Mouse (Mus musculus): ENCODE measurements at regions not wholly inside any gene's neighbourhood (a gene's known extent, or its start where the extent isn't known, plus 50 kb on each side); places are given as distances from the start of the nearest gene placed in this dataset.

DNA sequence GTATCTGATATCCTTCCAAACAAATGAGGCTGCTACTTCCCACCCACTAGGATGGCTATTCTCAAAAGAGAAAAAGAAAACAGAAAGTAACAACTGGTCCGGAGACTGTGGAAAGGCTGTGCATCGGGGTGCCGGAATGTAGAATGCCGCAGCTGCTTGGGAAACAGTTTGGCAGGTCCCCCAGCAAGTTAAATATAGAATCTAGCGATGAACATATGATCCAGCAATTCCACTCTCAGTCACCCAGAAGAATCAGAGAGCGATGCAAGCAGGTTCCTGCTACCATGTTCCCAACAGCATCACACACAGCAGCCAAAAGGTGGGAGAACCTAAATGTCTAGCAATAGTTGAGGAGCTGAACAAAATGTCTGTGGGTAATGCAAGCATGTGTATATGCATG lies 528.3 kb upstream of the Gm19410 start:
- DNase-seq (ENCODE audit: low read depth), result no peak

DNA sequence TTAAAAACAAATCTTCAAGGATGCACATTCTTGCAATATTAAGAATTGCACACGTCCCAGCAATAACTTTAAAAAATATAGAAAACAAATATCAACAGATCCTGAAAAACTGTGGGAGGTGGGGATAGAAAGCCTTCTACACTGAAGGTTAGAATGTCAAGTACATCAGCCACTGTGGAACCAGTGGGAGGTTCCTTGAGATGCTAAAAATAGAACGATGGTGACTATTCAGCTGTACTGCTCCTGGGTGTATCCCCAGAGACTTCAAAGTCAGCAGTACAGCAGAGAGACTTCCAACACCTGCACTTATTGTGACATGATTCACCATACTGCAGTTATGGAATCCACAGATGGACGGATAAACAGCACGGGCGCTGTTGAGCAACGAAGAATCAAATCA lies 524.7 kb upstream of the Gm19410 start:
- DNase-seq (ENCODE audit: low read depth), result no peak

GRCm38 (mm10) chr8:35243555-35243954 lies 522.0 kb upstream of the Gm19410 start:
- DNase-seq (ENCODE audit: low read depth), result no peak

DNA sequence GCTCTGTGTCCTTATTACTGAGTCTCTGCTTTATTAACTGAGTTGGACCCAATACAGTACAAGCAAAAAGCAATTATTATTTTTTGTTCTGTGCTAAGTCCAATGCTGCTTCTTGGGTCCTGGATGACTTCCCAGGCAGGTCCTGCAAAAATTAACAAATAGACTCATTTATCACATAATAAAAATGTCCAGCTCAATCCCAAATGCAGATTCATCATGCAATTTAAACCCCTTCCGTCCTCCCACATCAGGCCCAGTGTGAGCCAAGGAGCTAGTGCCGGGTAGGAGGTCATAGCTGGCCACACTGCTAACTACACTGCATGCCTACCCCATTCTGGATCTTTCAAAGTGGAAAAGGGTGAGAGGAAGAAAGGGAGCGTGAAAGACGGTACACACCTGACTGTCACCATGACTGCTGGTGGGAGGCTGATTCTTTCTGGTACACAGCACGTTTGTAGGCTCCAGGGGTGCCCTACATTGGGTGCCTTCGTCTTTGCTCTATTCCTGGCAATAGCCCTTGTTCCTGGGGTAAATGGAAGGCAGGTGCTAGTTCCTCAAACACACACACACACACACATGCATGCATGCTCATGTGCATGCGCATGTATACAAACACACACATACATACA lies 515.7 kb upstream of the Gm19410 start:
- DNase-seq (ENCODE audit: low read depth), result no peak

DNA sequence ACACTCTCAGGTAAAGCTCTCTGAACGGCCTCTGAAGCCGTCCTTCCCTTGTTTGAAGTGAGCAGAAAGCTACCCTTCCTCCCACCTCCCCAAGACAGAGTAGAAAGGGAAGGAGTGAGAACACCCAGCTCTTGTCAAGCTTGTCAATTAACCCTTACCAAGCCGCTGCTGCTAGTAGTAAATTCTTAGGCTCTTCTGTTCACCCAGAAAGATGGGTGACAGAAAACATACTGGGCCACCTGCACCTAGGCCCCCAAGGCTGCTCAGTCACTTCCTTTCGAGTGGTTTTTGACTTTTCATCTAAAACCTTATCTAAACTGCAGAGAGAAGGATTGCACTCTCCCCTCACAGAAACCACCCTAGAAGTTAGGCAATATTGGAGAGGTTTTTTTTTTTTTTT lies 514.9 kb upstream of the Gm19410 start:
- DNase-seq (ENCODE audit: low read depth), result peak; percentile 22

GRCm38 (mm10) chr8:35253946-35254345 lies 511.6 kb upstream of the Gm19410 start:
- DNase-seq (ENCODE audit: low read depth), result no peak

DNA sequence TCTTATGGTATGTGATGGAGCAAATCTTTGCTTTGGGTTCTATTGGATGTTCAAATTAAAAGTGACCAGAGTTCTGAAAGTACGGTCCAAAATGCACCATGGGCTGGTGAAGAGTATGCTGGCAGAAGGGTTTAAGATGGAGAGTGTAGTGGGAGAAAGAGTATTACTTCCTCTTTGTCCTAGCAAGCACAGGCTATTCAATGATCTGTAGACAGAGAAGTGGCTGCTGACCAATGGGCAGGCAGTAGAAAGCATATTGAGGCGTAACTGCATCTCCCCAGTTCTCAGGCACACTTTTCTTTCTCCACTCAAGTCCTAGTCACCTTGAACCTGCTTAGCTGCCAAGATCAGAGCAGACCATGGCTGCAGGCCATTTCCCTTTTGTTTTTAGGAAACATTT lies 510.3 kb upstream of the Gm19410 start:
- no peak for DNase-seq (ENCODE audit: low read depth)

GRCm38 (mm10) chr8:35256958-35257357 lies 508.6 kb upstream of the Gm19410 start:
- DNase-seq (ENCODE audit: low read depth), result no peak

DNA sequence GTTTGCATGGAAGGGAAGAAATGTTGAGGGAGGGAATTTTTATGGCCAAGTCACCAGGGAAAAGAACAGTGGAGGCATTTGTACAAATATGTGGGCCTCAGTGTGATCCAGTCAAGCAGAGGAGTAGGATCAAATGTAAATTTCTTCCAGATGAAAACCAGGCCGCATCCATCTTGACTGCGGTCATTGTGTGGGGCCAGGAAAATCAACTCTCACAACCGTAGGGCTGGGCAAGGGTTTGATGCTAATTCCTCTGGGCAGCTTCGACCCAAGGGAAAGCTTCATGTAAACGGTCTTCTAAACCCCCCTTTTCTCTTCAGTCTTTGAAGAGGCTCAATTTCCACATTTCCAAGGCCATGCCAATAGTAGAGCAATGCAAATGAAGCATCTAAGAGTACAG lies 497.4 kb upstream of the Gm19410 start:
- no peak for DNase-seq (ENCODE audit: low read depth)

DNA sequence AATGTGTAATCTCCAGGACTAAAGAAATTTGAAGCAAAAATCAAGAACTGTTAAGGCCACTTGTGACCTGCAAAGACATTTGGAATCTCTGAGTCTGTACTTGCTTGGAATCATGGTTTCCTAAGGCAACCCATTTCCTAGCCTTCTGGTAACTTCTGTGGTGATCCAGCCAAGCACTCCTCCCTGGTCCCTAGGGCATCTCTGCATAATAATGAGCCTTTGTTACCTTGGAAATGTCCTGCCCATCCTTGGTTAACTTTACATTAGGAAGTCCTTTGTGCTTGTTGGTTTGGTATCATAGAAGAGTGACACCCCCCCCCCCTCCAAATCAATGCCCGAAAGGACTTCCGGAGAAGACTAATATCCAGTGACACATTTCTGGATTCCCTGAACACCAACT lies 496.6 kb upstream of the Gm19410 start:
- DNase-seq (ENCODE audit: low read depth), result no peak

GRCm38 (mm10) chr8:35275972-35276371 lies 489.6 kb upstream of the Gm19410 start:
- DNase-seq (ENCODE audit: low read depth), result no peak

GRCm38 (mm10) chr8:35276460-35276859 lies 489.1 kb upstream of the Gm19410 start:
- no peak for DNase-seq (ENCODE audit: low read depth)

DNA sequence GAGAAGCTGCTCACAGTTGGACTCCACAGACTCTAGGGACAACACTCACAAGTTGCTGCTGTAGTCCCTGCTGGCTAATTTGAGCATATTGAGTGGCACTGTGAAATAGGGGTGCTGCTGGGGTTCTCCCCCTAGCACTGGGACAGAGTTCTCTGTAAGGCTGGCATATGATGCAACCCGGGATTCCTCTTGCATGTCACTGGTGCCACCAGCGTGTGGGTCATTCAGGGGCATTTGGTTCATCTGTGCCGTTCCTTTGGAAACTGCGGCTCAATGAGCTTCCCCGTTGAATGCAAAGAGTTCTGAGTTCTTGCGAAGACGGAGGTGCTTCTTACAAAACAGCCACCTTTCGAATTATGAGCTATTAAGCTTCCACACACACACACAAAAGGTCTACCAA lies 486.6 kb upstream of the Gm19410 start:
- no peak for DNase-seq (ENCODE audit: low read depth)

DNA sequence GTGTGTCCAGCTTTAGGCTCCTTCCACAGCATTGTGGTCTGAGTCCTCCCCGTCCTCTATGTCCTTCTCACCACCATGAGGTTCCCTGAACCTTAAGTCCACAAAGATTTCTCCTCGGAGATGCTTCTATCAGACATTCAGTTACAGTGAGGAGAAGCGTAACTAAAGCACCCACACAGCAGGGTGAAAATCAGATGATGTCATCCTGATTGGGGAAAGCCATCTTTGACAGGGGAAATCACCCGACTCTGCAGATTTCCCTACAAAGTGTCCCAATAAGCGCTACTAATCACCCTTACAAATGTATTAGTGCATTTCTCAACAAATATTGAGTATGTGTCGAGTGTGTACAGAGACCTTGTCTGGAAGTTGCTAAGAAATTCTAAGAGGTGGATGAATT lies 484.8 kb upstream of the Gm19410 start:
- DNase-seq (ENCODE audit: low read depth), result no peak

GRCm38 (mm10) chr8:35283366-35283765 lies 482.2 kb upstream of the Gm19410 start:
- no peak for DNase-seq (ENCODE audit: low read depth)

- DNase-seq (ENCODE audit: low read depth), result no peak
Observed at GRCm38 (mm10) chr8:35289018-35289417, 476.6 kb upstream of the Gm19410 start.

GRCm38 (mm10) chr8:35289967-35290366 lies 475.6 kb upstream of the Gm19410 start:
- DNase-seq (ENCODE audit: low read depth), result no peak

DNA sequence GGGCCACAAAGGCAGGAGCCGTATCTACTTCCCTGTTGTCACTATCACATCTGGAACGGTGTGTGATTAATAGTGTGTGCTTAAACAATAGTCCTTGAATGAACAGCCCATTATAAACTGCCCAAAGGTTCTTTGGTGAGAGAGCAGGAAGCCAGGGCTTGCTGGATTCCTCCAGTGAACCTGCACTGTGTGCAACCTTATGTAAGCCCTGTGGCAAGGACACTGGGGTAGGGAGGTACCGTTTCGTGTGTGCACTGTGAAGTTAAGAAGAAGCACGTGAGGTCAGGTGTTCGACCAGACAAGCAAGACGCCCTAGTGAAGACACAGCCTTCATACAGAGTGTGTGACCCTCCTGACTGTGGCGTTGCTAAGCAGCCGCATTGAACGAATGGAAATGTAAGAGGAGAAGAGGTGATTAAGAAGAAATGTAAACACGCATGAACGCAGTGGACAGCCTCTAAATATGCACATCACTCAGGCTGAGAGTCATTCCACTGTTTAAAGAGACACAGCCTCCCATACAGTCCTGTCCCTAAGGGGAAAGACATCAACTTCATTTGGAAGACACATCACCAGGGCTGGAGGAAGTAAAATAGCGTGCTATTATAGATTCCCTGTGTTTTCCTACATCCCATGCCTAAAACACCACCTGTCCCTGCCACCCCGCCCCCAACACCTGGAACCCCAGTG lies 472.0 kb upstream of the Gm19410 start:
- no peak for DNase-seq (ENCODE audit: low read depth)

GRCm38 (mm10) chr8:35296936-35297335 lies 468.7 kb upstream of the Gm19410 start:
- no peak for DNase-seq (ENCODE audit: low read depth)

- DNase-seq (ENCODE audit: low read depth), result no peak
Observed at GRCm38 (mm10) chr8:35299088-35299487, 466.5 kb upstream of the Gm19410 start.

DNA sequence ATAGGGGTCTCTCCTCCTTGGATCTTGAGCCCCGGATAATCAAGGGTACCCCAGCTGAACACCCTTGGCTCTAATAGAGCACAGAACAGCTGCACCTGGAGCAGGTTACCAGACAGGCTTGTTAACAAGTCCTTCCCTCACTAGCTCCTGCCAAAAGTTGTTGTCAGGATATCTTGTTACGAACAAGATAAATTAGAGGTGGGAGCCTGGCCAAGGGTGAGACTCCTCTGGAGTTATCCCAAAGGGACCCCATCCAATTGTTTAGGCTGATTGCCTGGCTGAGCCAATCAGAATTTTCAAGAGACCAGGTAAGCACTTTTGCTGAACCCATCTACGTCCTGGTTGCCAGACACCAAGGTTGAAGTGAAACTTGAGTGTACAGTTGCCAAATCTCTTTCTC lies 465.2 kb upstream of the Gm19410 start:
- DNase-seq (ENCODE audit: low read depth), result no peak

DNA sequence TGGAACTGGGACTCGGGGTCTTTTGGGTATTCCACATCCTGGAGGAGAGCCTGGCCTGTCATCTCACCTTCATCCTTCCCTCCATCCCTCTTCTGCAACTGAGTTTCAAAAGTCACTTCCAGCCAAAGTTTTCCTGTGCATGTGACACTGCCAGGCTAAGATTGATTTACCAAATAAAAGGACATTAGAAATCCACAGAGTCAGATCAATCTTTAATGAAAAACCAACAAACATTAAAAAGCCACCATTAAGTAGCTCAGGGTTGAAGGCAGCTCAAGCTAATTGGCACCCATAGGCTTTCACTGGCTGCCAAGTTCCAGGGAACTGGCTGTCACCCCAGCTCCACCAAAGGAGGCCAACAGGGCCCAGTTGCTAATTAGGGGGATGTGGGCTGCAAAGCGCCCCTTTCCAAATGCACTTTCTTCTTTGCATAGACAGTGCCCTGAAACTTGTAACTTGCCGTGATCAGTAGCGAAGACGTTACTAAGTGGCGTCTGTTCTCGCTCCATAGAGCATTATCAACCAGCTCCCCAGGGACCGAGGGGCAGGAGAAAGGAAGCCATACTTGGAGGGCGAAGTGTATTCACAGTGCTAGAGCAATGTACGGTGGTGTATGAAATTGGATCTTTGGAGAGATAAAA lies 464.6 kb upstream of the Gm19410 start:
- DNase-seq (ENCODE audit: low read depth), result no peak

GRCm38 (mm10) chr8:35302856-35303255 lies 462.7 kb upstream of the Gm19410 start:
- no peak for DNase-seq (ENCODE audit: low read depth)

Measured in c-Kit-positive CD71-negative TER-119-negative erythroid progenitor cells, embryonic 14.5 days (primary cell).